Mouse (Mus musculus): Measurements from ENCODE around the gene Gm10563. TPM values are rescaled to one million over a fixed set of nuclear protein-coding genes. Genes with fewer than 3 reads are reported as not detected.

The Gm10563 gene
- total RNA-seq, 2 experiments from 2014 or later: not detected

Other genes starting within 250 kb of the Gm10563 start
- under 1 TPM; 0.81 to 0.96 TPM for gene Gabrd, start 247.3 kb downstream of the Gm10563 start, total RNA-seq (2021)
- gene Cfap74, start 236.2 kb downstream of the Gm10563 start, total RNA-seq (2021): 1 to 10 TPM; 1.2 TPM
- gene Tmem52, start 176.3 kb downstream of the Gm10563 start, total RNA-seq (2021): 100 to 1,000 TPM; 122 to 216 TPM
- 100 to 1,000 TPM; 156 to 177 TPM for gene Gnb1, start 154.0 kb downstream of the Gm10563 start, total RNA-seq (2021)
- gene Nadk, start 83.0 kb downstream of the Gm10563 start, total RNA-seq (2021): 10 to 100 TPM; 20.8 to 25.2 TPM
- gene Slc35e2, start 44.0 kb downstream of the Gm10563 start, total RNA-seq (2021): 1 to 10 TPM; 6.5 to 8.6 TPM
- gene Cdk11b, start 20.6 kb downstream of the Gm10563 start, total RNA-seq (2021): 10 to 100 TPM; 24.4 to 33.1 TPM
- 10 to 100 TPM; 18.3 to 22.2 TPM for gene Mmp23, start 8.0 kb upstream of the Gm10563 start, total RNA-seq (2021)
- gene Mib2, start 23.8 kb upstream of the Gm10563 start, total RNA-seq (2021): 10 to 100 TPM; 13.2 to 16.8 TPM
- 1 to 10 TPM; 5.8 to 7.9 TPM for gene Fndc10, start 48.9 kb upstream of the Gm10563 start, total RNA-seq (2021)
- gene Ssu72, start 59.4 kb upstream of the Gm10563 start, total RNA-seq (2021): 10 to 100 TPM; 50.8 to 51.4 TPM
- 1 to 10 TPM in 1 of 2 experiments, under 1 TPM in 1; 0.49 to 1.0 TPM for gene Tmem240, start 89.4 kb upstream of the Gm10563 start, total RNA-seq (2021)
- gene Atad3a, start 115.7 kb upstream of the Gm10563 start, total RNA-seq (2021): 10 to 100 TPM; 30.4 to 39.3 TPM
- 10 to 100 TPM; 16.8 to 21.5 TPM for gene Vwa1, start 129.3 kb upstream of the Gm10563 start, total RNA-seq (2021)
- gene Tmem88b, start 140.5 kb upstream of the Gm10563 start, total RNA-seq (2021): 1 to 10 TPM; 2.4 to 4.0 TPM
- not detected for gene Ankrd65, start 145.0 kb upstream of the Gm10563 start, total RNA-seq (2021)
- gene Mrpl20, start 157.5 kb upstream of the Gm10563 start, total RNA-seq (2021): 10 to 100 TPM; 56.6 to 58.0 TPM
- gene Ccnl2, start 167.1 kb upstream of the Gm10563 start, total RNA-seq (2021): 10 to 100 TPM; 31.0 to 47.8 TPM
- gene Aurkaip1, start 185.9 kb upstream of the Gm10563 start, total RNA-seq (2021): 10 to 100 TPM; 85.0 to 93.2 TPM
- 100 to 1,000 TPM; 112 to 136 TPM for gene Mxra8, start 194.3 kb upstream of the Gm10563 start, total RNA-seq (2021)
- 10 to 100 TPM; 96.4 to 99.6 TPM for gene Dvl1, start 202.0 kb upstream of the Gm10563 start, total RNA-seq (2021)
- under 1 TPM; 0.11 to 0.26 TPM for gene Tas1r3, start 218.0 kb upstream of the Gm10563 start, total RNA-seq (2021)
- gene Cptp, start 224.0 kb upstream of the Gm10563 start, total RNA-seq (2021): 10 to 100 TPM; 13.6 to 20.5 TPM
- 10 to 100 TPM; 18.9 to 21.7 TPM for gene Ints11, start 224.1 kb upstream of the Gm10563 start, total RNA-seq (2021)
- gene Pusl1, start 246.4 kb upstream of the Gm10563 start, total RNA-seq (2021): 10 to 100 TPM; 16.9 to 23.6 TPM
- gene Acap3, start 246.4 kb upstream of the Gm10563 start, total RNA-seq (2021): 10 to 100 TPM; 13.8 to 23.1 TPM

All from gastrocnemius, postnatal 10 days (tissue).